Mouse (Mus musculus) limb, embryonic 14.5 days (tissue): Measurements from ENCODE around the gene Bod1l. TPM values are rescaled to one million over a fixed set of nuclear protein-coding genes. Genes with fewer than 3 reads are reported as not detected.
A peak's percentile ranks its signal among the peaks of the same experiment; 100 is the strongest.

ENCODE experiments used
- ATAC-seq: fragments of 200-750 bp; cut with Nextera tagmentation; 2 replicates; pipeline ENCODE4 v1.8.0; 2017; ENCODE audit warnings: low read depth, moderate number of reproducible peaks, moderate TSS enrichment; ENCODE audit not compliant: low FRiP score
- DNase-seq: peaks from one replicate; pipeline ENCODE4 v3.0.0-alpha.2; 2015; ENCODE audit warnings: low spot score
- H3K27ac ChIP-seq: fragments of 300-500 bp; sonication (generic); replicated peaks from 2 replicates; pipeline ENCODE4 v1.5.1; 2014; ENCODE audit warnings: low read depth, mild to moderate bottlenecking, low read length, moderate library complexity, mixed read lengths
- H3K27me3 ChIP-seq: fragments of 300-500 bp; sonication (generic); 2 replicates; pipeline ENCODE4 v1.6.1; 2014; ENCODE audit warnings: low read length, mixed read lengths; ENCODE audit not compliant: control insufficient read depth, insufficient read depth
- H3K36me3 ChIP-seq: fragments of 300-500 bp; sonication (generic); 2 replicates; pipeline ENCODE4 v1.6.1; 2014; ENCODE audit warnings: mild to moderate bottlenecking, low read length, moderate library complexity, mixed read lengths; ENCODE audit not compliant: control insufficient read depth, insufficient read depth
- H3K4me1 ChIP-seq: fragments of 300-500 bp; sonication (generic); 2 replicates; pipeline ENCODE4 v1.6.1; 2014; ENCODE audit warnings: antibody characterized with exemption, low read length, mixed read lengths; ENCODE audit not compliant: control insufficient read depth, insufficient read depth
- H3K4me2 ChIP-seq: fragments of 300-500 bp; sonication (generic); replicated peaks from 2 replicates; pipeline ENCODE4 v1.6.1; 2014; ENCODE audit warnings: low read depth, mild to moderate bottlenecking, low read length, moderate library complexity; ENCODE audit not compliant: severe bottlenecking
- H3K4me3 ChIP-seq: fragments of 300-500 bp; sonication (generic); replicated peaks from 2 replicates; pipeline ENCODE4 v1.5.1; 2014; ENCODE audit warnings: low read length
- H3K9ac ChIP-seq: fragments of 300-500 bp; sonication (generic); 2 replicates; pipeline ENCODE4 v1.6.1; 2014; ENCODE audit warnings: mild to moderate bottlenecking, low read depth, low read length, moderate library complexity; ENCODE audit not compliant: severe bottlenecking
- H3K9me3 ChIP-seq: fragments of 300-500 bp; sonication (generic); 2 replicates; pipeline ENCODE4 v1.6.1; 2016; ENCODE audit warnings: low read length; ENCODE audit not compliant: control insufficient read depth
- POLR2A ChIP-seq: fragments of 200-500 bp; IDR thresholded peaks from 2 replicates; pipeline ENCODE4 v1.8.0; 2012; ENCODE audit warnings: inconsistent platforms, mild to moderate bottlenecking, moderate library complexity, borderline replicate concordance; ENCODE audit not compliant: insufficient read depth, insufficient read length; ENCODE audit errors: extremely low read depth
- WGBS: fragments of 180-500 bp; shearing (Covaris S2); extraction: QIAGEN DNeasy Blood & Tissue Kit; methylation state at CpG from one replicate; pipeline ENCODE4 v1.1.7; 2014; 5-methylcytosine and 5-hydroxymethylcytosine counted together
- microRNA-seq: library from miRNA; unstranded; fragments of <30 nt; microRNA quantifications from one replicate; pipeline ENCODE4, GENCODE M21; 2016
- polyA plus RNA-seq, 2 experiments: library from polyadenylated mRNA; depleted of rRNA in 1 of 2; stranded (reverse) in 1 of 2; unstranded in 1 of 2; fragments of >200 nt; fragmentation: Nextera tagmentation in 1 of 2; extraction: Ambion mirVana in 1 of 2; gene quantifications; 2 replicates each; pipeline versions ENCODE4 v1.2.1 to v1.2.3; 2012 to 2014

Gene Bod1l
- polyA plus RNA-seq, 2 experiments: 11.8 to 23.9 TPM

DNA sequence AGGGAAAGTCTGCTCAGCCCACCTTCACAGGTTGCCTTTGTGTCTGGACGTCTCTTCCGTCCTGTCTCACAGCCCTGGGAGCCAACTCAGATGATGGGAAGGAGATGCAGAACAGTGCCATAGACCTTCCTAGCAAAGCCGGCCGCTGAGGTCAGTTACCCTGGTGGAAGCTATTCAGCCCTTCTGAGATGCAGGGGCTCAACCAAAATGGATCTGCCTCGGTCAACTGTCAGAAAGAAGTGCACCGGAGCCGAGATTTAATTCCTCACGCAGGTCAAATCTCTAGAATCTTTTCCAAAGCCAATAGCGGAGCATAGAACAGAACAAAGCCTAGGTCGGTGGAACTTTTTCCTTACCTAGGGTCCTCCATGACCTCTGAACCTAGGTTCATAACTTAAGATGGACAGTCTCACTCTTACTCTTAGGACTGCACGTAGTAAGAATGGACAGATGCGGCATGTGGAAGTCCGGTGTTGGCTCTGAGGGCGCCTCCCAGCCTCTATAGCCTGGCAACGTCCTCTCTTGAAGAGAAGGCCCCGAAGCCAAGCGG lies 89.8 kb downstream of the Bod1l start:
- TF ChIP-seq POLR2A: no peak
- H3K4me2 ChIP-seq: peak overlapping the region; percentile 3; the same call in 1 of the 2 replicates
- no peak overlapping the region for H3K9ac ChIP-seq
- H3K36me3 ChIP-seq: no peaks in the 10 kb centered on the region
- H3K27ac ChIP-seq: no peak overlapping the region
- DNase-seq (no peak), ATAC-seq (no peak)
- 2% methylated on average over 17 of the region's 17 CpGs for WGBS
- peak overlapping the region; percentile 3; the same call in 1 of the 2 replicates for H3K4me3 ChIP-seq
- peaks cover 97% of the 10 kb centered on the region for H3K27me3 ChIP-seq
- H3K4me1 ChIP-seq: no peaks in the 10 kb centered on the region
- no peaks in the 10 kb centered on the region for H3K9me3 ChIP-seq

DNA sequence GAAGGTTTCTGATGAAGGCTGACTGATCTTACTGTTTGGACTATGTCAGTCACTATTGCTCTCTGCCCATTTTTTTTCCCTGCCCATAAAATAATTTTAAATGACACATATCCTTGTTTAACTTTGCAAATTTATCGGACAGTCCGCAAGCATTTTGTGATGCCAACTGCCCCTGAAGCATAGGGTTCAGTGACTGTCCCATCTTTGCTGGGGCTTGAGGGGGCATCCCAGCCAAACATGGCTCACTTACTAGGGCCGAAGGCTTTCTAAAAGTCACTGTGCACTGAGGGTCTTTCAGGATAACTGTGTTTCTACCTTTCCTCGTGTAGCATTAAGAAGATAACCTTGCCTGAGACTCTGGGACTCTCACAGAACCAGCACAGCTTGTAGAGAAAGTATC lies 91.4 kb downstream of the Bod1l start:
- Histone ChIP-seq H3K4me1 (no peaks in the 10 kb centered on the region), H3K27me3 (peaks cover 97% of the 10 kb centered on the region), H3K9me3 (no peaks in the 10 kb centered on the region), H3K4me3 (no peak overlapping the region), H3K4me2 (no peak overlapping the region), H3K36me3 (no peaks in the 10 kb centered on the region), H3K27ac (no peak overlapping the region), H3K9ac (no peak overlapping the region)
- no peak for ATAC-seq
- no peak for TF ChIP-seq POLR2A
- 32% methylated on average over 4 of the region's 4 CpGs for WGBS
- DNase-seq: no peak

DNA sequence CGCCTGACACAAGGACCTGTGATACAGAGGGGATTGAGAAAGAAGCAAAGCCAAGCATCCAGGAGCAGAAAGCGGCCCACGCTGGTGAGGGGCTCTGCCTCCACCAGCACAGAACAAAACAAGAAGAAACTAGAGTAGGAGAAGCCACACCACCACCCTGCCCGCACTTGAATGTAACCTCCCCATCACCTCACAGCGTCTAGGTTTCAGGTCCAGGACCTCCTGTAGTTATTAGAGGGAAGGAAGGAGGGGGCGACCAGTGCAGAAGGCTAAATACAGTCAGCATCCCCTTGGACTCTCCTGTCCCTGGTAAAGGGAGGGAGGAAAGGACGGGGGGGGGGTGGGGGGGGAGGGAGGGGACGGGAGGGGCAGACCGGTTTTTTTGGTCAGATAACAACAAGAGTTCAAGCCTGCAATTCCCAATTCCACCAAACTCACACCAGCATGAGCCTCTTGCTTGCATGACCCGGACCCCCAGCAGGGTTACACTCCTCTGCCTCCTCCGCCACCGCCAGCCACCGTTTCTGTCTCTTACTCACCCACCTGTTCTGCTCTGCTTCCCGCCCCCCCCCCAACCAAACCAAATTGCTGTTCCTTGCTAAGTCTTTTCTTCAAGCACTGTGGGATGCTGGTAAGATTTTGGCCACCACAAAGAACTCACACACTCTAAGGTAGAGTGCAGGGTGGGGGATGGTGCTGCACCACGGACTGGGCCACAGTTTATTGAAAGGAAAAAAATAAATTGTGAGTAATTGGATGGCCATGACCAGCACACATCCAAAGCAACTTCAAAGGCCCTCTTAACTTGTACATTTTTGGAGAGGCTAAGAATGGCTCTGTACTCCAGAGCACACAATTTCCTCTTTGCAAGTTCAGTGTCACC lies 99.0 kb downstream of the Bod1l start:
- no peaks in the 10 kb centered on the region for H3K9me3 ChIP-seq
- ATAC-seq: no peak

DNA sequence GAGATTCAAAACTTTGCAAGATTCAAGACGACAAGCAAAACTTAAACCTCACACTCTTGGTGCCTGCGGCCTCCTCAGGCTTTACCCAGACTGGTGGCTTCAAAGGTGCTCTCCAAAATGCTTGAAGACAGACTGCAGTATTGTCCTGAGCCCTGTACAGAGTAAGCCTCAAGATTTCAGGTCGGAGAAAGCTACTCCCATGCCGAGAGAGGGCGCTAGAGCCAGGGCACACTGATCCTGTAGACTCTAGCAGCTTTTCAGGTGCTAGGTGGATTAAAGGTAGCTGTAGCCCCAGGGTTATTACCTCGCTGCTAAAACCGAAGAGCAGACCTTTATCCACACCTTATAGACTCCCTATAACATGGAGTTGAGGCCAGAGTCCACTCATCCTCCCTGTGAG lies 99.9 kb downstream of the Bod1l start:
- no peaks in the 10 kb centered on the region for H3K36me3 ChIP-seq
- ATAC-seq: no peak
- H3K27me3 ChIP-seq: peaks cover 79% of the 10 kb centered on the region
- no peak overlapping the region for H3K9ac ChIP-seq
- H3K4me2 ChIP-seq: no peak overlapping the region
- whole genome bisulfite sequencing: 10% methylated on average over 7 of the region's 7 CpGs
- no peak overlapping the region for H3K4me3 ChIP-seq
- no peaks in the 10 kb centered on the region; the same call in 1 of the 2 replicates for H3K4me1 ChIP-seq
- DNase-seq: no peak
- H3K9me3 ChIP-seq: no peaks in the 10 kb centered on the region
- H3K27ac ChIP-seq: no peak overlapping the region
- no peak for TF ChIP-seq POLR2A

More for the DNA sequence above, 99.0 kb downstream of the Bod1l start:
- Histone ChIP-seq H3K4me2 (no peak overlapping the region), H3K36me3 (no peaks in the 10 kb centered on the region), H3K4me3 (no peak overlapping the region), H3K27me3 (peaks cover 86% of the 10 kb centered on the region), H3K9ac (no peak overlapping the region), H3K27ac (no peak overlapping the region), H3K4me1 (no peaks in the 10 kb centered on the region; the same call in 1 of the 2 replicates)
- no peak for DNase-seq
- no peak for TF ChIP-seq POLR2A
- 8% methylated on average over 11 of the region's 15 CpGs for WGBS

DNA sequence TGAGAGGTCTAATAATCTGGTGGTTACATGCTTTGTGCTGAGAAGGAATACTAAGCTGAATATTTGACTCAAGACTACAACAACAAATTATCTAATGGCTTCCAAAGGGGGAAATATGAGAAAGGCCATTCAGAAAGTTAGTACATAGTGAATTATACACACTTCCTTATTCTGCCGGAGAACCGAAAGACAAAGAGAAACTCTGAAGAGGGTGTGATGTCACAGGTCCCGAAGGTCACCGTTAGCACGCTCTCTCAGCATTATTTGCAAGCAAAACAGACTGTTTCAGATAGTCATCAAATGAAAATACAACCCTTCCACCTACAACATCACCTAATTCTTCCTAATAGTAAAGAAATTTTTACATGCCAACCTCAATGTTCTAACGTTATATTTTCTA lies 105.3 kb downstream of the Bod1l start:
- DNase-seq (no peak), ATAC-seq (no peak)
- no peak for TF ChIP-seq POLR2A
- peaks cover 8% of the 10 kb centered on the region; the same call in 1 of the 2 replicates for H3K4me1 ChIP-seq
- H3K36me3 ChIP-seq: no peaks in the 10 kb centered on the region
- no peak overlapping the region for H3K9ac ChIP-seq
- peaks cover 32% of the 10 kb centered on the region for H3K27me3 ChIP-seq
- 50% methylated on average over 6 of the region's 6 CpGs for WGBS
- no peak overlapping the region for H3K4me2 ChIP-seq
- H3K4me3 ChIP-seq: no peak overlapping the region
- H3K27ac ChIP-seq: no peak overlapping the region
- no peaks in the 10 kb centered on the region for H3K9me3 ChIP-seq

Small RNA genes lying within 50 kb of the gene (microRNA-seq; reads per million reads assigned to microRNA genes)
- not detected for gene Mir6414

Other genes starting within 250 kb of the Bod1l start
- 63.0 and 67.4 TPM in 2 replicates for gene Rab28, start 136.2 kb downstream of the Bod1l start, polyA plus RNA-seq (2012; rRNA removed)
- 87.0 and 94.2 TPM in 2 replicates for gene Rab28, start 136.2 kb downstream of the Bod1l start, polyA plus RNA-seq (2014; fragmentation: Nextera tagmentation; extraction: Ambion mirVana)
- 10.4 and 14.6 TPM in 2 replicates for gene Nkx3-2, start 79.8 kb downstream of the Bod1l start, polyA plus RNA-seq (2012; rRNA removed)
- gene Nkx3-2, start 79.8 kb downstream of the Bod1l start, polyA plus RNA-seq (2014; fragmentation: Nextera tagmentation; extraction: Ambion mirVana): 5.7 and 6.7 TPM in 2 replicates
- gene Gm16223, start 223.6 kb upstream of the Bod1l start, polyA plus RNA-seq (2012; rRNA removed): not detected in 2 replicates
- not detected in 2 replicates for gene Gm16223, start 223.6 kb upstream of the Bod1l start, polyA plus RNA-seq (2014; fragmentation: Nextera tagmentation; extraction: Ambion mirVana)